Mouse (Mus musculus) thymus, postnatal 4 days (tissue): ENCODE measurements around the gene Dlgap3.
A peak's percentile ranks its signal among the peaks of the same experiment; 100 is the strongest.

Experiments
- DNase-seq: peaks from one replicate; pipeline ENCODE4 v3.0.0; 2021

Gene Dlgap3

GRCm38 (mm10) chr4:127223755-127224154 lies 54.8 kb downstream of the Dlgap3 start:
- no peak for DNase-seq

- DNase-seq, result no peak
Observed at GRCm38 (mm10) chr4:127224444-127225100, 55.6 kb downstream of the Dlgap3 start.

- DNase-seq, result no peak
Observed at GRCm38 (mm10) chr4:127226067-127226466, 57.1 kb downstream of the Dlgap3 start.

- DNase-seq, result no peak
Observed at GRCm38 (mm10) chr4:127227051-127227673, 58.2 kb downstream of the Dlgap3 start.

GRCm38 (mm10) chr4:127232028-127232427 lies 63.0 kb downstream of the Dlgap3 start:
- DNase-seq, result no peak

- DNase-seq, result no peak
Observed at GRCm38 (mm10) chr4:127232551-127232950, 63.5 kb downstream of the Dlgap3 start.

GRCm38 (mm10) chr4:127233416-127234125 lies 64.6 kb downstream of the Dlgap3 start:
- DNase-seq, result no peak

- DNase-seq, result peak; percentile 96
Observed at GRCm38 (mm10) chr4:127235742-127236487, 66.9 kb downstream of the Dlgap3 start.

GRCm38 (mm10) chr4:127236631-127237030 lies 67.6 kb downstream of the Dlgap3 start:
- no peak for DNase-seq

- no peak for DNase-seq
Observed at GRCm38 (mm10) chr4:127237271-127237670, 68.3 kb downstream of the Dlgap3 start.

DNA sequence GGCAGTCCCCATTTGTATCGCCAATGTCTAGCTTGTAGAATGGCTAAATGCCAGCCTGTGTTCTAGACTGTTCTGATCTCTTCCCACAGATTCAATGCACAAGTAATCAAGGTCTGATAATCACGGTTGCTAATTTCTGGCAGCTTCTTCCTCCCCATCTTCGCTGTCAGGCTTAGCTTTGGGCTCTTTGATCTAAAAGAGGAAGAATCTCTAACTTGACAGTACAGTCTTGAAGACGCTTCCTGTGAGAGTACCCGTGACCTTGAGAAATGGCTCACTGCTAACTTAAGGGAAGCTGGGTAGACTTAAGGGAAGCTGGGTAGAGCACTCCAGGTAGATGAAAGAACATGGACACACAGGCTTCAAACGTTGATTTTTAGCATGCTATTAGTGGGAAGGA lies 73.7 kb downstream of the Dlgap3 start:
- peak; percentile 12 for DNase-seq

- DNase-seq, result peak; percentile 100
Observed at GRCm38 (mm10) chr4:127243552-127243951, 74.5 kb downstream of the Dlgap3 start, which contains the start of gene Smim12. TSS of gene Smim12 (plus strand) at chr4:127243784.

DNA sequence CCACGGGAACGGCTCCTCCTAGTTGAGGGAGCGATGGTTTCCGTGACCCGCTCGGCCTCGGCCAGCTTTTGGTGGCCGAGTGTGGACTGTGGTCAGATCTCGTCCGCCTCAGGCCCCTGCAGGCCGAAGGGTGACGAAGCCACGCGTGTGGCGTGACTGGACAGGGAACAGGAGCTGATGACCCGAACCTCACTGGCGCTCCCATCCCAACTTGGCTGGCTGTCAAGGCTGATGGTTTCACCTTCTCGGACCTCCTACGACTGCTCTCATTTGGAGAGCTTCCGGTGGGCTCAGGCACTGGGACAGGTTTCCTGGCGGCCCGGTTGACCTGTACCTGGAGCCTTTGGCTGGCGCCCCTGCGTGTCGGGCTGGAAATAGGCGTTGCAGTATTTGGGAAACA lies 74.9 kb downstream of the Dlgap3 start:
- DNase-seq, result no peak

DNA sequence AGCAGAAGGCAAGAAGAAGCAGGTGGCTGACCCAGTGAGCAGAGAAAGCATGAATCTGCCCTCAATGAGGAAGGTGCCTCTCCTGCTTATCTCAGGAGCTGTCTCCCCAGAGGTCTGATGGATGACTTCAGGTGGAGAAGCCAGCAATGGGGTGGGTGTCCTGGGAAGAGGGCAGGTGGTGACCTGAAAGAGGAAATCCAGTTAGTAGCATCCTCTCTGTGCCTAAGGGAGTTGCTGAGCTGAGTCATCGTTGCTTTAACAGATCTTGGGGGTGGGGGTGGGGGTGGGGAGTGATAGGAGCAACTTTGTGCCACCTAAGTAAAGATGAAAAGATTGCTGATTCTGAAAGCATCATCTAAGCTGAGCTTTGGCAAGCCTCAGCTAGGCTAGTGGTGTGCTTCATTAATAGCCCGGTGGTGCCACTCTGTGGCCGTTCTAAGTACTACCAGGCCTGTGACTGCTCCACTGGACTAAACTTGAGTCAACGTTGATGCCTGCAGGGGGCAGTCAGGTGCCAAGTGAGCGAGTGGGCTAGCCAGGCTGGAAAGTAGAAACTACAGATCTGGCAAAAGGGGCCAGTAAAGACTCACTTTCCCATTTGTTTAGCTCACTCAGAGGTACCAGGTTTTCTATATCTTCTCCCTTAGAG lies 80.8 kb downstream of the Dlgap3 start:
- DNase-seq, result peak; percentile 98

- peak; percentile 10 for DNase-seq
Observed at GRCm38 (mm10) chr4:127251963-127252585, 83.1 kb downstream of the Dlgap3 start.

DNA sequence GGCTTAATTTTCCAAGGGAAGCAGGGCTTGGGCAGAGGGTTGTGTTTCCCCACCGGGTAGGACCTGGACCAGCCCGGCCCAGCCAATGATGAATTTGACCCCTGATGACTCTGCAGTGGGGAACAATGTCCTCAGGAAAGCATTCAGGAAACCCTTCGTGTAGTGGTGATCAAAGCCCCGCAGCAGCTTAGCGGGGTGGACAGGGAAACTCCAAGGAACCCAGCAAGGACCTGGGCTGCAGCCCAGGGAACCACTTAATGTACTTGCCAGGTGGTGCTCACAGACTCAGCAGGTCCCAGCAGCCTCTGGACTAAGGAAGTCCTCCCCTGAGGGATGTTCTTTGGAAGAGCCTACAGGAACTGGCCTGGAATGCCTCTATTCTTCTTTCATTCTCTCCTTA lies 87.7 kb downstream of the Dlgap3 start:
- DNase-seq, result no peak

- DNase-seq, result no peak
Observed at GRCm38 (mm10) chr4:127258186-127258897, 89.3 kb downstream of the Dlgap3 start.

DNA sequence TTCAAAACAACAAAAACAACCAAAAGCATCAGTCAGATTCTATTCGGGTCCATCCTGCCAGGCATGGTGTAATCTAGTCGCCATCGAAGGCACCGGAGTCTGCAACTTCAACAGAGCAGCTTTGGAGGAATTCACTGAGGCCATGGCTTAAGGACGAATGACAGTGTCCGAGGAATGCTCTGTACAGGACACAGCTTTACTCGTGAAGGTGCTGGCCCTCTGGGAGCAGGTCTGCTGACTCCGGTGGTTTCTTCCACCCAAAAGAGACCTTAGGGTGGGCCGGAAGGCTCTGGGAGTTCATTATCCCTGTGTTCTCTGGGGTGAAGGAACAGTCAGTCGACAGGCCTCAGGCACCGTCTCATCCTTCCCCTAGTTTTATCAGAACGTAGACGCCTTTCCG lies 92.6 kb downstream of the Dlgap3 start:
- DNase-seq, result no peak

DNA sequence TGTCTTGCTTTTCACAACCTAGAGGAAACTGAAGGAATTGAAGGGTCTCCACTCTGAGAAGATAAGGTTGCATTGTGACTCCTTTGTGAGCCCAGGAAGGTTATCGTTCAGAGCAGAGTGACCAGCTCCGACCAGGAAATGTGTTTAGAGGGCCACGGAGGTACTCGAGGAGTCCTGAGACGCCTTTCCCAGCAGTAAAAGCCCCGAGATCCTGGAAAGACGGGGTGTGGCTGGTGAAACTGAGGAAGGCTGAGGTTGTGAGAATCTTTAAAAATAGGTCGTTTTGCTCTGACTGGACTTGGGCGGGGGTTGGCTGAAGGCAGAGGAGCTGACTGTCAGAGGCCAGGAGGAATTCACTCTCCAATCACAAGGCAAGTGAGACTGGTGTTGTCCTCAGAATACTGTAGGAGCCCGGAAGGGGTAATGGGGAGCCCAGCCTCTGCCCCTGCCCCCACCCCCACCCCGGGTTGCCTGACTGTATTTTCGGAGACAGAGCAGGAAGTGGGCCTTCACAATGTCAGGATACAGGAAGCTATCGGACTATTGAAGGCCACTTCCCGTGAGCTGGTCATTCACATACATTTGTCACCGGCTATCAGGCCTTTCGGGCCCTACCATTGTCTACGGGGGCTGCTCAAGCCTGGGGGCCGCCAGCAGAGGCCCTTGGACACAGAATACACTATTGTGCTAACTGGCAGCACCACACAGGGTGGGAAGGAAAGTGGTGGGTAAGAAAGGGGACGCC lies 94.6 kb downstream of the Dlgap3 start:
- no peak for DNase-seq

GRCm38 (mm10) chr4:127264183-127264554 lies 95.2 kb downstream of the Dlgap3 start:
- DNase-seq, result no peak

DNA sequence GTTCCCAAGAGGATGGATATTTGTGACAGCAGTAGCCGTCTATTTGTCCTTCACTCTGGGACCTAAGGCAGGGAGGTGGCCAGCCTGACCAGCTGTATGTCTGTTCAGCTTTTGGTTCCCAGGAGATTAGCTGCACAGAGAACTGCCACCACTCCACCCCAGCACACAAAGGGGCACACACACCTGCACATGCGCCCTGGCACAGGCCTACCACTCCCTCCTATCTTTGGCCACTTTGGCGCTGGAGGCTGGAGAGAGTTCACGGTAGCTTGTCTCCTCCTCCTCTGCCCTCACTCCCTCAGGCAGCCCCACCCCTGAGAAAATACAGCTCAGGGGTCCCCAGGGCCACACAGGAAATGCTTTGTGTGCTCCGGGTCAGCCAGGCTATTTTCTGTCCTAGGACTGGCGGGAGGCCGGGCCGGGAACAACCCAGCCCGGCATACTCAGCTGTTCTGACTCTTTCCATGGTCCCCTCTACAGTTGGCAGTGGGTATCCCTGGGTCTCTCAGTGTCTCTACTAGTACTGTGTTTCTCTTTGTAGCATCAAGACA lies 109.5 kb downstream of the Dlgap3 start:
- no peak for DNase-seq
